Mouse (Mus musculus): ENCODE data around the gene Adamtsl1.

Gene Adamtsl1

DNA sequence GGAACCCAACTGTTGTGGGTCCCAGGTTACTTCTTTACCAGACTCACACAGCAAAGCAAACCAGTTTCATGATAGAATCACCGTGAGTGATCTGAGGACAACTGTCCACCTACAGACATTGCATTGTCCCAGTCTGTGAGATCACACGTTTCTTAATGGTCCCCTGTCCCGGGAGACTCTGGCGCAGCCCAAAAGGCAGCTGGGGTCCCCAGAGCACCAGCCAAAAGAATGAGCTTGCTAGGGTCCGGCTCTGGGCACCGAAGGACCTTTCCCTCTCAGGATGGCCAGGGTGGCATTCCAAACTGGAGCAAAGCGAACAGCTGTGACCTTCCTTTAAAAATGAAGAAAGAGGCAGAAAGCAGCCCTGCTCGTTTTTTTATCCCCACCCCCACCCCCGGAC is at the start of gene Adamtsl1:
Gene Adamtsl1 (plus strand): TSS at position 381 of the 400 bp plus-strand sequence.
- no peak for DNase-seq (ENCODE audit: low spot score)

DNA sequence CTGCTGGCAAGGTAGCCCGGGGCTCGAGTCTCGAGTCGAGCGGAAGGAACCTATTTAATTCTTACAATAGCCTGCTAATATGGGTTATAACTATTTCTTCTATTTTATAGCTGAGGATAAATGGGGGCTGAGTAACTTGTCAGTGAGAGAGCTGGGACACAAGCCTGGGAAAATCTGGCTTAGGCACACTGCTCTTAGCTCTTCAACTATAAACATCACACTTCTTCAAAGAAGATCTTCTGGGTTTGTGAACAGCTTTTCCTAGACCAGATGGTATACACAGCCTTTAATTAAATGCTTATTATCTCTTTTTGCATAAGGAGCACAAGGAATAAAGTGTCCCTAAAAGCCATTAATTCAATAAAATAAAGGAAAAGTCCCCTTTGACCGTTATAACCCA is 30.4 kb upstream of the Adamtsl1 start:
- DNase-seq (ENCODE audit: low spot score): no peak

DNA sequence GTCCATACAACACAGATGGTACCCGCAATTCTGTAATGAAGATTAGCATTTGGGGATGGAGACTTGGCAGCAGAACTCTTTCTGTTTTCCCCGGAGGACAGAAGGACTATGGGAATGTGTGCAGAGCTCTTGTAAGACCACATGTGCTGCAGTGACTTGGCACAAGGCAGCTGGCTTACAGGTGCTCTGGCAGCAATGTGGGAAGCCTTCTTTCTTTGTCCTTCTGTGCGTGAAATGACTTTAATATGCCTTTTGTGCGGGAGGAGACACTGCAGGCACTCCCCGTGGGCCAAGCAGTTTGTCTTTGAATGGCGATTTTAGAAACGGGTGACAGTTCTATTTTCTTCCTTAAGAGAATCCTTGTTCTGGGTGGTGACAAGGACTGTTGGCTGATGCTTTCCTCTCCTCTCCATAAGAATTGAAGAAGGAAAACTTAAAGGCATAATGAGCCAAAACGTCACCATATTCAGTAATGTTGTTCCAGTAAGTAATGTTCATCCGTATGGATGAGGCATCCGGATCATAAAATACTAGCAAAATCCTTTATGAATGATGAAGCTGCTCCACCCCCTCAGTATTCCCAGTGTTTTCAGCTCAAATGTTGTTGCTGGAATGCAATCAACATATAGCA is 27.5 kb upstream of the Adamtsl1 start:
- no peak for DNase-seq (ENCODE audit: low spot score)

DNA sequence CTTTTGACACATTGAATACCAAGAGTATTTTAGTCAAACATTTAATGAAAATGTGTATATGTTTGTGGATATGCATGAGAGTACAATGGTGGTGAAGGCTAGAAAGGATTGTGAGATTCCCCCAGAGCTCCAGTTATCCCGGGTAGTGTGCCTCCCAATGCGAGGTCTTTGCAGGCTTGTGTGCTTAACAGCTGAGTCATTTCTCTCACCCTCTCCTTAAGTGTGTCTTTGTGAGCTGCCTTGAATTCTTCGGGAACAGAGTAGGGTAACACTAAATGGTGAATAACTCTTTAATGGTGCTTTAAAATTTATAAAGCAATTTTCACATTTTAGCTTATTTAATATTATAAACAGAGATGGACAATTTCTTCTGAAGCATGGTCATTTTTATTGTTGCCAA is 8.3 kb upstream of the Adamtsl1 start:
- no peak for DNase-seq (ENCODE audit: low spot score)

DNA sequence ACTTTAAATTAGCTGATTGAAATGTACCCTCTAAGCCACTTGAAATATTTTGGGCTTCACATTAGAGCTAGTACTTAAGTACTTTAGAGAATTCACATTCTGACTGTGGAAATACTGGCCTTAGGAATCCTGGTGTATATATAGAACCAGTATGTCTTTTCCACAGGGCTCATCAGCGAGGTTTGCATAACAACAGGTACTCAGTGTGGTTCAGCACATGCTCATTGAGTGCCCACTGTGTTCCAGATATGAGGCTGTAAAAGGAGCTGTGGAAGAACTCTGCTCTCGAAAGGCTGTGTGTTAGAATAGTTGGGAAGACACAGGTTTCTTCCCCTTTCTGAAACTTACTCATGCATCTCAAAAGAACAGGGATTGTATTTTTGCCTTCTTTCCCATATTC is 7.0 kb upstream of the Adamtsl1 start:
- DNase-seq (ENCODE audit: low spot score): no peak

DNA sequence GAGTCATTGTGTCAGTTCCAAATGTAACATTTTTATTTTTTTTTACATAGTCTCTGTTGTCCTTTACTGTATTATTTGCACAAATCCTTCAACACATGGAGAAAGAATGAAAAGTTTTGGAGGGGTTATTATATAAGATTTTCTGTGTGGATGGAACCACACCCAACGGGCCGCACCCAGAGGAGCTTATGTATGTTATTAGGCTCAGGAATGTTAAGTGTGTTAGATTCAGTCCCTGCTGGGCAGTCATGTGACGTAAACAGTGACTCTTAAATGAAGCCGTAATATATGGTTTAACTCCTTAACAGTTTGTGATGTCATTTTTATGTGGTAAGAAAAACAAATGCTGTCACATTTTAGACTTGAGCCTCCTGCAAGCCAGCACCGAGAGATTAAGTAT is 6.5 kb upstream of the Adamtsl1 start:
- no peak for DNase-seq (ENCODE audit: low spot score)

DNA sequence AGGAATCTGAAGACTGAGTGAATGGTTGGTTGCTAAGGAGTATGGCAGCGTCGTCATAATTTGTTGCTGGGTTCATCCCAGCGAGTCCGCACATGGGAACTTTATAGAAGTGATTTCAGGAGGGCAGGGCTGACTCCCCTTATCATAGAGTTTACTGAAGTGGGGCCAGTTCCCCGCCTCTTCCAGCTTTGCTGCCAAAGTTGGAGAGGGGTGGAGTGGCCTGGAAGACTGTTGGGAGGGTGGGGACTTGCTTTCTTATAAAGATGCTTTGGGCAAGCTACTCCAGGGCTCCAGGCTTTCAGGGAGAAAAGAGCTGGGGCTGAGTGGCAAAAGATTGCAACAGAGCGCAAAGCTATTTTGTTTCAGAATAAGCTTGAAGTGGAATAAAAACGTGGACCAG is 684 bp upstream of the Adamtsl1 start:
- no peak for DNase-seq (ENCODE audit: low spot score)

DNA sequence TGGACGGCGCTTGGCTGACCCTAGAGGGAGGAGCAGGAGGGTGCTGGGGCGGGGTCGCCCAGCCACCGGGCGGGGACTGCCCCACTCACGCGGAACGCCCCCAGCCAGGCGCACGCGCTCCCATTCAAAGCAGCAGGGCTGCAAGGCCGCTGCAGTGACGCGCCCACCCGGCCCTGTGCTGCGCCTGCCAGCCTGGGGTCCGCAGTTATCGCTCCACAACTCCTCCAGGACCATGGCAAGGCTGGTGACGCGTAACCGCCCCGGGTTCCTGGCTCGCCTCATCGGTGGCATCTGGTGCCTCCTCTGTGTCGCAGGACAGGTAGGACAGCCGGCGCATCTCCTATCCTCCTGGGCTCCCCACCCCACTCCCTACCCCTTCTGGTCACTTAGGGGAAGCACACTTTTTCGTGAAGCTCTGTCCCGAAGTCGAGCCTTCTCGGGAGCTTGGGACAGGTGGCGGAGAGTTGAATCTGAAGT is 271 bp downstream of the Adamtsl1 start:
- no peak for DNase-seq (ENCODE audit: low spot score)

DNA sequence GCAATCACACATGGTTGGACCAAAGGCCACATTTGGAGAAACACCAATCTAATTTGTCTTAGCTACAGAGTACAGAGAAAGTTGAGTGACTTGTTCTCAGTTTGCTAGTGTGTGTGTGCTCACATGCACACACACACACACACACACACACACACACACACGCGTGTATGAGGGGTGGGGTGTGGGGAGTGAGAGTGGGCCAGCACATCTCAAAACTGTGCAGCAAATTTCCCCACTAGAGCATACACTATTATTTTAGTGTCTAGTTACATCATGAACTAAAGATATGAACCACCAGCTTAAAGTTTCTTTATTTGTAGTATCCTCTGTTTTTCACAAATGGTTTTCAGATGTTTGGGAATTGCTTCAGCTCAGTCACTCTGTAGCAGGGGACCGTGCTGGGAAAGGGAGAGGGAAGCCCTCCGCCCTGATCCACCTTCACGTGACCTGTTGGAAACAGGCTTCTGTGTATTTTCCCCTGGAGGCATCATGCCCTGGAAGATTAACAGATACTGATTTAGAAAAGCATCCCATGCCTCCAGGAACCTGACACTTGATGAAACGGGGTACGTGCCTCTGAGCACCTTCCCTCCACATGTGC is 13.1 kb downstream of the Adamtsl1 start:
- DNase-seq (ENCODE audit: low spot score): no peak

DNA sequence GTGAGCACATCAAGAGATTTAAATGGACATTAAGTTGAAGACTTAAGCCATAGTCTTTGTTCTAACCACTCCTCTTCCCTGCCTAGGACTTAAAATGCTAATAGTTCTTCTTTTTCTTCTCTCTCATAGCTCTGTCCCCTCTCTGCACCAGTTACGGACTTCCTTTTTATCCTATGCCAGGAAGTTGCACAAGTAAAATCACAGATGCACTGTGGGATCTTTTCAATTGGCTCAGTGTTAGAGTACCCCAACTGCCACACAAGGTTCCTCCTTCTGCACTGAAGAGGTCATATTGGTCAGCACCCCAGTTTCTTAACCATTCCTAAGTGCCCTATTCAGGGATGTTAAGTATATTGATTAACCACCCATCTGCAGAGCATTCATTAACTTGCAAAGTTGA is 15.9 kb downstream of the Adamtsl1 start:
- no peak for DNase-seq (ENCODE audit: low spot score)

DNA sequence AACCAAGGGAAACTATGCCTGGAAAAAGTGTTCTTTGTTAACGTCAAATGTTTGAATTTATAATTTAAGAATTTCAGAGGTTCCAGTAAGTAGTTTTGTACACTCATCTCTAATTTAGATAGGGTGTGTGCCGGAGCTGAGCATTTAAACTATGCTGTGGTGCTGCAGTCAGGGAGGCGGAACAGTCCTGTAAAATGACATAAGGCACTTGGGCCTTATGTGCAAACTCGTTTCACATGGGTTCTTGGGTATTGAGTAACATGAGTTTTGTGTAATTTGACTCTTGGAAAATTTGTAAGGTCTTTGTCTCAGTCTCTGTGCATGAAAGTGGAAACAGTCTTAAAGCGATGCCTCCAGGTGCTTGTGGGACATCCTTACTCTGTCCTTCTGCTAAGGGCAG is 25.7 kb downstream of the Adamtsl1 start:
- DNase-seq (ENCODE audit: low spot score): no peak

DNA sequence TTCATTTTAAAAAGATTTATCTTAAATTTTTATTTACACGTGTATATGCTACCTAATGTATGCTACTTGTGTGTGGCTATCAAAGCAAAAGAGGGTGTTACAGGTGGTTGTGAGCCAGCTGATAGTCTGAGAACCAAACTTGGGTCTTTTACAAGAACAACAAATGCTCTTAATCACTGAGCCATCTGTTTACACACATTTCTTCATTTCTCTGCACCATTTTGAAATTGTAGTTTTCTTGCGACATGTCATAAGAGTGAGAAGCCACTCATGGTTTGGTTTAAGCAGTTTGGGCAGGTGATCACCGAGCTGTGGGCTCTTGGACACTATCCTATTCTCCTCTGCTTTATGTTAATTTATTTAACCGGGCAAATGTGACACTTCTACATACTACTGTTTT is 29.2 kb downstream of the Adamtsl1 start:
- no peak for DNase-seq (ENCODE audit: low spot score)

DNA sequence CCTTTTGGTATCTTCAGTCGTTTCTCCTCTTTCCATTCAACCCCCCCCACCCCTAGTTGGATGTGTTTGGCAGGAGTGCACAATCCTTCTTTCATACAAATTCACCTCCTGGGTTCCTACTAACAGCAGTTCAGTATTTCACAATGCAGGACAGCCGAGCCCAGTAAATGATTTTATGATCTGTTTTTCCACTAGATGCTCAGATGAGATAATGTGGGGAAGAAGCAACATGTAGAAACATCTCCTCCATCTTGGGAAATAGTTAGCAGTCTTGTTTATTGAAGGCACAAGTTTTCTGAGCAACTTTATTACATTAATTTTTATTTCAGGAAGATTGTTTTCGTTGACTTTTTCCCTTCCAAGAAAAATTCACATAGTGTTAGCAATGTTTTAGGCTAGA is 40.7 kb downstream of the Adamtsl1 start:
- no peak for DNase-seq (ENCODE audit: low spot score)

DNA sequence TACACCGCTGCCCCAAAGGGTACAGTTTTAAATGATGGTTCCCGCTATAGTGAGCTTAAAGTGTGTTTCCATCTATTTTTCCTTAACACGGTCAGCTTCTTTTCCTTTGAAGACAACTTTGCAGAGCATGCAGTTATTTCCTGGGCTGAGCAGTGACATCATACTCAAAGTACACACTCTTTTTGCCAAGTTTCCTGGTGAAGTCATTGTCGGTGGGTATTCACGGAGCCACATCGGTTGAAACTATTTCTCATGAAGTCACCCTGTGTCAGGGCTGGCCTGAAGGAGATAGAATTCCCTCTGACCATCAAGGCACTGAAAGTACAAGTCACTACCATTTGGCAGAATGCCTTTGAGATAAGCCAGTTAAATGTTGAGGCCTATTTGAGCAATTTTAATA is 45.8 kb downstream of the Adamtsl1 start:
- no peak for DNase-seq (ENCODE audit: low spot score)

DNA sequence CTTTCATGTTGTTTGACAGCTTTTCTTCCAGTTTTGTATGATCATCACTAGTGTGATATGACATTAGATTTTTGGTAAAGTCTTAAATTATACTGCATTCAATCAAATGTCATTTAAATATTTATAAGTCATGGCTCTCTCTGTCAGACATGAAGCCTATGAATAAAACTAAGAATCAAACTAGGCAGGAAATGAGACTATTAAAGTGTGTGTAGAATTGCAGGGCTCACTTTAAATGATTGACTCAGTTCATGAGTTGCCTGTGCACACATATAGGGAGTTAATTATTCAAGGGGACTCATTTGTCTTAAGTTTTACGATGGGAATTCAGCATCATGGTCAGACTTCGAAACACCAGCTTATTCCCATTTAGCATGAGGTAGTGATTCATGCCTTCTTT is 71.5 kb downstream of the Adamtsl1 start:
- DNase-seq (ENCODE audit: low spot score): no peak

DNA sequence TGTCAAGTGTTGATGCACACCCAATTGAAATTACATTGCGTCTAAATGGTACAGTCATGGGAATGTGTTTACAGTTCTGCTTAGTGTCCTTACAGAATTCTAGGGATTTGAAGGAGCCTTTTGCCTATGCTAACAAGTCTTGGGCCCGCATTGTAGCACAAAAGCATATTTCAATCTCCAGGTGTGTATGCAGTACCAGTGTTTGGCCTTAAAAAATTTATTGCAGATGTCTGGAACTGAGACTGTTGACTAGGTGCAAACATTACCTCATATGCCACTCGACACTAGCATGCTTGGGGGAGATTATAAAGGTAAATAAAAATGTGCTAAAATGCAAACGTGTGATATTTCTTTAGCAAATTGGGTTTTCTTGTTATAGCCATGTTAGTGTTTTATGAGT is 75.0 kb downstream of the Adamtsl1 start:
- DNase-seq (ENCODE audit: low spot score): no peak

DNA sequence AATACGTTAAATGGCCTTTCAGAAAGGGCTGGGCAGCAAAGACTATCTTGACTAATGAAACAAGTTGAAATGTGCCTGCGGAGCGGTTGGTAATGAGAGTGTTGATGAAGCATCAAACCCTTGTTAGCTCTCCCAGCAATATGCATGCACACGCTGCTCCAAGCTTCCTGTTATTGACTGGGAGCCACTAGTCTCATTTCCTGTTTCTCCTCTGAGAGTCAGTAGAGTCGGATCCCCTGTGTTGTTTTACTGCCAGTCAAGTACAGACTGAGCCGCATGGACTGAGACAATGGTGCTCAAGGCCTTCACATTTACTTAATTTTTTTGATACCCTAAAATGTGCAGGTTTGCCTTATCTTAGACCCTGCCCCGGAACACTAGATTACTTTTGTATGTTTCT is 77.1 kb downstream of the Adamtsl1 start:
- no peak for DNase-seq (ENCODE audit: low spot score)

DNA sequence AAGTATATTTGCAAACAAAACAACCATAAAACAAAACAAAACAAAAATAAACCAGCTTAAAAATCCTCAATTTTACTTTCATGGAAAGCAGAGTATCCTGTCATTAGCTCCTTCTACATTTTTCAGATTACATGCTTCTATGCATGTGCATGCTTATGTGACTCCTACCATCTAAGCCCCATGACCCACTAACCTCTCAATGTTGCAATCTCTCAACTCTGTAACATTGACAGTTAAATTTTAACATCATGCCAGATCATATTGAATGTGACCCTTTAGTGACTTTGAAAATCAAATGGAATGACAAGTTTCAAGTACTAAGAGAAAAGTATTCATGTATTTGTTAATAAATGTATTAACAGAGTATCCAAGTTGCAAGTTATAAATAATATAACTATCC is 80.2 kb downstream of the Adamtsl1 start:
- no peak for DNase-seq (ENCODE audit: low spot score)

DNA sequence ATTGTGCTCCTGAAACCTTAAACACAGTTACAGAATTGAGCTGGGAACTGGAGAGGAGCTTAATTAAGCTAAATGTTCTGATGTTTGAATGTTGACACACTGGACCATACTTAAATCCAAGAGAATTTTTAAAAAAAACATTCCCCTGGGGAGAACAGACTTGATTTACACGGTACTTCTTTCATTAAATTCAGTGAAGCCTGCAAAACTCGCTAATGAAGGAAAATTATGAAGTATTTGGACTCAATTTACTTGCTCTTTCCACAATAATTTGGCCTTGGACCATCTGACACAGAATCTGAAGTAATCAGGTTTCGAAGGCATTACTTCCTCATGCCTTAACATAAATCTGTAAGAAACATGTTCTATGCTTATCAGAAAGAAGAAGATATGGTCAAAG is 99.4 kb downstream of the Adamtsl1 start:
- no peak for DNase-seq (ENCODE audit: low spot score)

DNA sequence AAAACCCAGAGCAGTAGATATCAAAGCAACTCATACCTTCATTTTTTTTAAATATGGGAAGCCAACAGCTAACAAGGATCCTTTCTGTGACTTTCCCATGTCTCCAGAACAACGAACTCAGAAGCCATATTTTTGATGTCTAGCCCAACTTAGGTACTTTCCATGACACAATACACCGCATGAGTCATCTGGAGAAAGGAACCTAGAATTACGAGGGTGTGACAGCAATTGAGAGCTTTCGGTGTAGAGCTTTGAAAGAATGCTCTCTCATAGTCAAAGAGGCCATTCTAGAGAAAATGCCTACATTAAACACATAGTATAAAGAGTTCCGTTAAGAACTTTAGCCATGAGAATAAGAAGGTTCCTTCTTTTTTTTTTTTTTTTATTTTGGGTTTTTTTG is 104.8 kb downstream of the Adamtsl1 start:
- DNase-seq (ENCODE audit: low spot score): no peak

DNA sequence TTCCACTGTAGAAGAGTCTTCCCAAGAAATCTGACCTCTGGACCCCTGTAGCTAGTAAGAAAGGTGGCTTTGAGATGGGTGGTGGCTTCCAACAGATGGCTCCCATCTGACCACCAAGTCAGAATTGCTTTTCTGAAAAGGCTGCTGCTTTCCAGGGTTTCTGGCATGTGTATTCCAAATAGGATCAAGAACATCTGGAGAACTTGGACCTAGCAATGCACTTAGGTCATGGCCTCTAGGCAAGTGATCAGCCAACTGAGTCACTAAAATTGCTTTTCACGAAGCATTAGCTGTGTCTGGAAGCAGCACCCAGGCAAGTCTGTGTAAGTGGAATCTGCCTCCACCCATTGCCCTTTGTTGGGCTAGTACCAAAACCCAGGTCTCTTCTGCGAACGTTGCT is 105.3 kb downstream of the Adamtsl1 start:
- DNase-seq (ENCODE audit: low spot score): no peak

DNA sequence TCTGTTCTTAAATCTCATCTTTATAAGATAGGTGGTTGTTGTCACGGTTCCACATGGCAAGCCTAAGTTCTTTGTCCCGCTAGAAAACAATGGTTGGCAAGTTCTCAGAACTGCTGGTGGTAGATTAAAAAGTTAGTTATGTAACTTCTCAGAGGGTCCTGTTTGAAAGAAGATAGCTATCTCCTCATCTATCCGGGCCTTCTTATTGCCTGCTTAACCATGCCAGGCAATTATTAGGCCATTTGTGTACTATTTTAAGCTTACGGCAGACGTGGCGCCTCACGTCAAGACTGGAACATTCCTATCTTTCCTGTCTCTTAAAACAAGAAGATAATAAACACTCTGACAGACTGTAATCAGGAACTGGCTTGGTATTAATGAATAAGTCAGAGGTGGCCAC is 115.4 kb downstream of the Adamtsl1 start:
- DNase-seq (ENCODE audit: low spot score): no peak

DNA sequence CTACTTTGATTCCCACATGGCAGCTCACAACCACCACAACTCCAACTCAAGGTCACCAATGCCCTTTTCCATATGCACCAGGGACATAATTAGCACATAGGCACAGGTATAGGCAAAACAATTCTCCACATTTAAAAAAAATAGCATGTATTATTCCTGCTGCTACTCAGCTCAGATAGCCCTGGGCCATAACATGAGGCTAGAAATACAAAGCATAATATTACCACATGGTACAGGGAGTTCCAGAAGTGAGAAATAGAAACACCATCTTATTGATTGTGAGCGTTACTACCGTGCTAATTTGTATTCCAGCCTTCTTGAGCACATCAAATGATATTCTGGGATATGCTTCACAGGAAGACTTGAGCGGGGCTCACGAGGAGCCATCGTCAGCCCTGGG is 155.3 kb downstream of the Adamtsl1 start:
- no peak for DNase-seq (ENCODE audit: low spot score)

DNA sequence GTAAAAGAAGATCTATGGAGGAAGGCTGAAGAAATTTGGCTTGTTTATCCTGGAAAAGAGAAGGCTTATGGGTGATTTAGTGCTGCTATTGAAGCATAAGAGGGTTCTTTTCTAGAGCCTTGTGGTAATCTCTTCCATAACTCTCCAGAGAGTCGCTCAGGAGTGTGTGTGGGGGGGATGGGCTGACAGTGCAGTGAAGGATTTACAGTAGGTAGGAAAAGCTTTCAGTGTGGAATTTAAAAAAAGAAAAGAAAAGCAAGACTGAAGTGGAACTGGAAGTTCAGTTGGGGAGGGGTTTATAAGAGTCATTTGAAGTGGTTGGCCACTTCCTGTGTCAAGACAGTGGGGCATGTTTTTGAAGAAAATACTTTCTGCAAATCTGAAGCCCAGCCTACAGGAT is 155.8 kb downstream of the Adamtsl1 start:
- no peak for DNase-seq (ENCODE audit: low spot score)

Data from c-Kit-positive CD71-positive TER-119-positive erythroid progenitor cells, embryonic 14.5 days (primary cell).